Mouse (Mus musculus): ENCODE measurements around the gene Tppp3. TPM values are rescaled to one million over a fixed set of nuclear protein-coding genes. Genes with fewer than 3 reads are reported as not detected.

Gene Tppp3
- 106 and 107 TPM in 2 replicates for polyA plus RNA-seq (2014; fragmentation: Nextera tagmentation; extraction: Ambion mirVana)

- H3K27me3 ChIP-seq (ENCODE audit: control insufficient read depth, insufficient read depth, low read length): peaks cover 19% of the 10 kb centered on the region
- peak; percentile 93 for ATAC-seq (ENCODE audit: low FRiP score)
- 2% methylated on average over 25 of the region's 25 CpGs for WGBS
- no peaks in the 10 kb centered on the region for H3K9me3 ChIP-seq (ENCODE audit: control insufficient read depth, low read length)
- peaks cover 65% of the 10 kb centered on the region for H3K4me1 ChIP-seq (ENCODE audit: control insufficient read depth, insufficient read depth, low read length)
- DNase-seq (ENCODE audit: low spot score, missing footprints): peak; percentile 99
- peak within 1 kb of the TSS; percentile 61 for H3K27ac ChIP-seq (ENCODE audit: low read depth, low read length)
- H3K4me3 ChIP-seq (ENCODE audit: low read depth, low read length): peak within 1 kb of the TSS; percentile 40
- peak within 1 kb of the TSS; percentile 64 for H3K4me2 ChIP-seq
- peak within 1 kb of the TSS; percentile 70 for H3K9ac ChIP-seq (ENCODE audit: low read length)
- peaks cover 4% of the 10 kb centered on the region; the same call in 1 of the 2 replicates for H3K36me3 ChIP-seq (ENCODE audit: control insufficient read depth, insufficient read depth, low read length)
Observed at GRCm38 (mm10) chr8:105471314-105472015, at the start of gene Tppp3. TSS of gene Tppp3 (minus strand) at chr8:105471526.

GRCm38 (mm10) chr8:105521061-105521460, 49.7 kb upstream of the Tppp3 start:
- ATAC-seq (ENCODE audit: low FRiP score) (peak; percentile 69), DNase-seq (ENCODE audit: low spot score, missing footprints) (peak; percentile 94)
- 0% methylated on average over 3 of the region's 3 CpGs for WGBS
- H3K4me1 ChIP-seq (ENCODE audit: control insufficient read depth, insufficient read depth, low read length): peaks cover 50% of the 10 kb centered on the region
- peaks cover 6% of the 10 kb centered on the region; the same call in 1 of the 2 replicates for H3K27me3 ChIP-seq (ENCODE audit: control insufficient read depth, insufficient read depth, low read length)
- peak overlapping the region; percentile 98 for H3K4me2 ChIP-seq
- H3K4me3 ChIP-seq (ENCODE audit: low read depth, low read length): peak overlapping the region; percentile 69; the same call in 1 of the 2 replicates
- no peaks in the 10 kb centered on the region for H3K9me3 ChIP-seq (ENCODE audit: control insufficient read depth, low read length)
- H3K9ac ChIP-seq (ENCODE audit: low read length): peak overlapping the region; percentile 60
- H3K27ac ChIP-seq (ENCODE audit: low read depth, low read length): peak overlapping the region; percentile 73
- peaks cover 5% of the 10 kb centered on the region; the same call in 1 of the 2 replicates for H3K36me3 ChIP-seq (ENCODE audit: control insufficient read depth, insufficient read depth, low read length)

- peak overlapping the region; percentile 98 for H3K4me2 ChIP-seq
- WGBS: 19% methylated on average over 5 of the region's 5 CpGs
- peaks cover 5% of the 10 kb centered on the region; the same call in 1 of the 2 replicates for H3K36me3 ChIP-seq (ENCODE audit: control insufficient read depth, insufficient read depth, low read length)
- peak overlapping the region; percentile 60 for H3K9ac ChIP-seq (ENCODE audit: low read length)
- ATAC-seq (ENCODE audit: low FRiP score): peak; percentile 1; the same call in 1 of the 2 replicates
- peak overlapping the region; percentile 69 for H3K4me3 ChIP-seq (ENCODE audit: low read depth, low read length)
- peak; percentile 91 for DNase-seq (ENCODE audit: low spot score, missing footprints)
- peak overlapping the region; percentile 73 for H3K27ac ChIP-seq (ENCODE audit: low read depth, low read length)
- H3K27me3 ChIP-seq (ENCODE audit: control insufficient read depth, insufficient read depth, low read length): peaks cover 6% of the 10 kb centered on the region; the same call in 1 of the 2 replicates
- H3K9me3 ChIP-seq (ENCODE audit: control insufficient read depth, low read length): no peaks in the 10 kb centered on the region
- H3K4me1 ChIP-seq (ENCODE audit: control insufficient read depth, insufficient read depth, low read length): peaks cover 52% of the 10 kb centered on the region
Observed at GRCm38 (mm10) chr8:105520521-105520920, 49.2 kb upstream of the Tppp3 start.

- 0% methylated on average over 2 of the region's 2 CpGs for WGBS
- Histone ChIP-seq H3K9ac (ENCODE audit: low read length) (peak overlapping the region; percentile 92), H3K4me1 (ENCODE audit: control insufficient read depth, insufficient read depth, low read length) (peaks cover 52% of the 10 kb centered on the region), H3K4me3 (ENCODE audit: low read depth, low read length) (peak overlapping the region; percentile 69), H3K4me2 (peak overlapping the region; percentile 98), H3K27ac (ENCODE audit: low read depth, low read length) (peak overlapping the region; percentile 67), H3K36me3 (ENCODE audit: control insufficient read depth, insufficient read depth, low read length) (peaks cover 5% of the 10 kb centered on the region; the same call in 1 of the 2 replicates), H3K27me3 (ENCODE audit: control insufficient read depth, insufficient read depth, low read length) (peaks cover 6% of the 10 kb centered on the region; the same call in 1 of the 2 replicates), H3K9me3 (ENCODE audit: control insufficient read depth, low read length) (no peaks in the 10 kb centered on the region)
- ATAC-seq (ENCODE audit: low FRiP score) (no peak), DNase-seq (ENCODE audit: low spot score, missing footprints) (peak; percentile 93)
Observed at GRCm38 (mm10) chr8:105519591-105519990, 48.3 kb upstream of the Tppp3 start.

- Histone ChIP-seq H3K9me3 (ENCODE audit: control insufficient read depth, low read length) (no peaks in the 10 kb centered on the region), H3K36me3 (ENCODE audit: control insufficient read depth, insufficient read depth, low read length) (0 out of 2 replicates have a peak, but pooled peaks cover 2% of the 10 kb centered on the region), H3K4me3 (ENCODE audit: low read depth, low read length) (peak within 1 kb of the TSS; percentile 69), H3K9ac (ENCODE audit: low read length) (peak within 1 kb of the TSS; percentile 92), H3K4me1 (ENCODE audit: control insufficient read depth, insufficient read depth, low read length) (peaks cover 52% of the 10 kb centered on the region), H3K27me3 (ENCODE audit: control insufficient read depth, insufficient read depth, low read length) (peaks cover 6% of the 10 kb centered on the region; the same call in 1 of the 2 replicates), H3K4me2 (peak within 1 kb of the TSS; percentile 98), H3K27ac (ENCODE audit: low read depth, low read length) (peak within 1 kb of the TSS; percentile 67)
- peak; percentile 71 for ATAC-seq (ENCODE audit: low FRiP score)
- WGBS: under 1% methylated on average over 67 of the region's 68 CpGs
- DNase-seq (ENCODE audit: low spot score, missing footprints): peak; percentile 97
Observed at GRCm38 (mm10) chr8:105518436-105519313, 47.3 kb upstream of the Tppp3 start, which contains the start of gene Hsd11b2. TSS of gene Hsd11b2 (plus strand) at chr8:105518755.

GRCm38 (mm10) chr8:105517346-105517745, 46.0 kb upstream of the Tppp3 start:
- Histone ChIP-seq H3K9ac (ENCODE audit: low read length) (no peak overlapping the region), H3K27ac (ENCODE audit: low read depth, low read length) (no peak overlapping the region), H3K4me3 (ENCODE audit: low read depth, low read length) (no peak overlapping the region), H3K4me2 (0 out of 2 replicates have a peak overlapping the region, but pooled peaks have one; percentile 6), H3K4me1 (ENCODE audit: control insufficient read depth, insufficient read depth, low read length) (peaks cover 52% of the 10 kb centered on the region), H3K36me3 (ENCODE audit: control insufficient read depth, insufficient read depth, low read length) (no peaks in the 10 kb centered on the region), H3K9me3 (ENCODE audit: control insufficient read depth, low read length) (no peaks in the 10 kb centered on the region), H3K27me3 (ENCODE audit: control insufficient read depth, insufficient read depth, low read length) (peaks cover 6% of the 10 kb centered on the region; the same call in 1 of the 2 replicates)
- peak; percentile 88 for DNase-seq (ENCODE audit: low spot score, missing footprints)
- ATAC-seq (ENCODE audit: low FRiP score): no peak
- 47% methylated on average over 8 of the region's 8 CpGs for WGBS

GRCm38 (mm10) chr8:105516018-105516645, 44.8 kb upstream of the Tppp3 start:
- Histone ChIP-seq H3K4me3 (ENCODE audit: low read depth, low read length) (no peak overlapping the region), H3K36me3 (ENCODE audit: control insufficient read depth, insufficient read depth, low read length) (no peaks in the 10 kb centered on the region)

GRCm38 (mm10) chr8:105514656-105515055, 43.3 kb upstream of the Tppp3 start:
- DNase-seq (ENCODE audit: low spot score, missing footprints): no peak
- no peak overlapping the region for H3K9ac ChIP-seq (ENCODE audit: low read length)
- H3K9me3 ChIP-seq (ENCODE audit: control insufficient read depth, low read length): no peaks in the 10 kb centered on the region
- H3K27me3 ChIP-seq (ENCODE audit: control insufficient read depth, insufficient read depth, low read length): peaks cover 6% of the 10 kb centered on the region; the same call in 1 of the 2 replicates
- no peak overlapping the region for H3K4me3 ChIP-seq (ENCODE audit: low read depth, low read length)
- H3K4me1 ChIP-seq (ENCODE audit: control insufficient read depth, insufficient read depth, low read length): peaks cover 28% of the 10 kb centered on the region
- H3K36me3 ChIP-seq (ENCODE audit: control insufficient read depth, insufficient read depth, low read length): no peaks in the 10 kb centered on the region
- 80% methylated on average over 5 of the region's 5 CpGs for WGBS
- H3K4me2 ChIP-seq: no peak overlapping the region
- no peak overlapping the region for H3K27ac ChIP-seq (ENCODE audit: low read depth, low read length)
- ATAC-seq (ENCODE audit: low FRiP score): no peak

More at GRCm38 (mm10) chr8:105516018-105516645, 44.8 kb upstream of the Tppp3 start:
- DNase-seq (ENCODE audit: low spot score, missing footprints) (peak; percentile 98), ATAC-seq (ENCODE audit: low FRiP score) (peak; percentile 54)
- WGBS: 9% methylated on average over 12 of the region's 12 CpGs
- Histone ChIP-seq H3K4me2 (peak overlapping the region; percentile 33), H3K27ac (ENCODE audit: low read depth, low read length) (no peak overlapping the region), H3K27me3 (ENCODE audit: control insufficient read depth, insufficient read depth, low read length) (peaks cover 6% of the 10 kb centered on the region; the same call in 1 of the 2 replicates), H3K4me1 (ENCODE audit: control insufficient read depth, insufficient read depth, low read length) (peaks cover 42% of the 10 kb centered on the region), H3K9me3 (ENCODE audit: control insufficient read depth, low read length) (no peaks in the 10 kb centered on the region), H3K9ac (ENCODE audit: low read length) (peak overlapping the region; percentile 51)
